ENCODE assay signal across 7 mouse cellular contexts in genomic region chr15:85810462-85810805, GRCm38 (mm10). TPM values are rescaled to one million over a fixed set of nuclear protein-coding genes. Genes with fewer than 3 reads are reported as not detected.
A peak's percentile ranks its signal among the peaks of the same experiment; 100 is the strongest.
DNase-seq lines count a peak whose midpoint lies in the region; ATAC-seq and TF ChIP-seq lines count a peak whose summit lies in the region.

No protein-coding gene starts in this region.

- H3K4me3 ChIP-seq in lung, embryonic 15.5 days, result peak overlapping the region; percentile 84
- H3K4me3 ChIP-seq in forebrain, embryonic 12.5 days (replicated peaks), result no peak overlapping the region
- peak overlapping the region; percentile 85 for H3K4me3 ChIP-seq in limb, embryonic 14.5 days (replicated peaks; ENCODE audit: low read length)
- peak overlapping the region; percentile 65 for H3K4me3 ChIP-seq in stomach, embryonic 15.5 days (replicated peaks)

- H3K27ac ChIP-seq in lung, embryonic 15.5 days, result no peak overlapping the region
- no peak overlapping the region for H3K27ac ChIP-seq in forebrain, embryonic 12.5 days
- no peak overlapping the region for H3K27ac ChIP-seq in limb, embryonic 14.5 days (replicated peaks; ENCODE audit: low read depth, low read length)
- peak overlapping the region; percentile 89; the same call in 1 of the 2 replicates for H3K27ac ChIP-seq in stomach, embryonic 15.5 days

- peaks cover 16% of the 10 kb centered on the region for H3K4me1 ChIP-seq in lung, embryonic 15.5 days
- peaks cover 16% of the 10 kb centered on the region for H3K4me1 ChIP-seq in forebrain, embryonic 12.5 days
- H3K4me1 ChIP-seq in limb, embryonic 14.5 days (ENCODE audit: control insufficient read depth, insufficient read depth, low read length), result peaks cover 10% of the 10 kb centered on the region; the same call in 1 of the 2 replicates
- peaks cover 9% of the 10 kb centered on the region for H3K4me1 ChIP-seq in stomach, embryonic 15.5 days

- no peak for TF ChIP-seq POLR2A in limb, embryonic 14.5 days (IDR thresholded peaks at IDR 0.05; ENCODE audit: borderline replicate concordance, extremely low read depth, insufficient read depth, insufficient read length)

- WGBS in lung, embryonic 15.5 days, result 63% methylated on average over 5 of the region's 5 CpGs
- WGBS in forebrain, embryonic 12.5 days, result 87% methylated on average over 5 of the region's 5 CpGs
- 79% methylated on average over 5 of the region's 5 CpGs for WGBS in limb, embryonic 14.5 days
- 74% methylated on average over 5 of the region's 5 CpGs for WGBS in stomach, embryonic 15.5 days

- no peaks in the 10 kb centered on the region for H3K9me3 ChIP-seq in lung, embryonic 15.5 days
- no peaks in the 10 kb centered on the region for H3K9me3 ChIP-seq in forebrain, embryonic 12.5 days
- H3K9me3 ChIP-seq in limb, embryonic 14.5 days (ENCODE audit: control insufficient read depth, low read length), result no peaks in the 10 kb centered on the region
- H3K9me3 ChIP-seq in stomach, embryonic 15.5 days, result no peaks in the 10 kb centered on the region

- ATAC-seq in lung, embryonic 15.5 days (ENCODE audit: borderline replicate concordance, extremely low read depth, low FRiP score, low TSS enrichment), result no peak
- ATAC-seq in forebrain, embryonic 12.5 days (ENCODE audit: low FRiP score), result no peak
- no peak for ATAC-seq in limb, embryonic 14.5 days (ENCODE audit: low FRiP score, low read depth)
- ATAC-seq in stomach, embryonic 15.5 days (ENCODE audit: insufficient read depth, low FRiP score, low read depth), result no peak

- H3K4me2 ChIP-seq in lung, embryonic 15.5 days, result peak overlapping the region; percentile 87
- H3K4me2 ChIP-seq in forebrain, embryonic 12.5 days, result peak overlapping the region; percentile 91
- peak overlapping the region; percentile 89 for H3K4me2 ChIP-seq in limb, embryonic 14.5 days (replicated peaks; ENCODE audit: low read depth, low read length, severe bottlenecking)
- H3K4me2 ChIP-seq in stomach, embryonic 15.5 days, result peak overlapping the region; percentile 69

- H3K36me3 ChIP-seq in lung, embryonic 15.5 days, result no peaks in the 10 kb centered on the region
- H3K36me3 ChIP-seq in forebrain, embryonic 12.5 days (replicated peaks), result no peaks in the 10 kb centered on the region
- H3K36me3 ChIP-seq in limb, embryonic 14.5 days (ENCODE audit: control insufficient read depth, insufficient read depth, low read length), result no peaks in the 10 kb centered on the region
- no peaks in the 10 kb centered on the region for H3K36me3 ChIP-seq in stomach, embryonic 15.5 days

- DNase-seq in lung, postnatal 10 days, result no peak
- no peak for DNase-seq in limb, embryonic 14.5 days (ENCODE audit: low spot score)
- no peak for DNase-seq in thymus, postnatal 25 days
- no peak for DNase-seq in embryo, embryonic 9.5 days (ENCODE audit: extremely low spot score)

- H3K27me3 ChIP-seq in lung, embryonic 15.5 days, result no peaks in the 10 kb centered on the region
- no peaks in the 10 kb centered on the region for H3K27me3 ChIP-seq in forebrain, embryonic 12.5 days
- no peaks in the 10 kb centered on the region for H3K27me3 ChIP-seq in limb, embryonic 14.5 days (ENCODE audit: control insufficient read depth, insufficient read depth, low read length)
- H3K27me3 ChIP-seq in stomach, embryonic 15.5 days (replicated peaks), result no peaks in the 10 kb centered on the region

- H3K9ac ChIP-seq in lung, embryonic 15.5 days, result no peak overlapping the region
- no peak overlapping the region for H3K9ac ChIP-seq in forebrain, embryonic 12.5 days
- H3K9ac ChIP-seq in limb, embryonic 14.5 days (ENCODE audit: low read depth, low read length, severe bottlenecking), result peak overlapping the region; percentile 77
- H3K9ac ChIP-seq in stomach, embryonic 15.5 days, result peak overlapping the region; percentile 67; the same call in 1 of the 2 replicates

RNA-seq across cellular contexts. Expression of gene Cdpf1, which starts 1.1 kb away (rescaled TPM):
- 35.7 and 36.3 TPM in 2 replicates for polyA plus RNA-seq in lung, embryonic 15.5 days (2015; fragmentation: Nextera tagmentation; extraction: Ambion mirVana)
- 17.9 and 18.5 TPM in 2 replicates for polyA plus RNA-seq in forebrain, embryonic 12.5 days (2016; fragmentation: Nextera tagmentation; extraction: Ambion mirVana)
- 25.0 and 36.2 TPM in 2 replicates for polyA plus RNA-seq in limb, embryonic 14.5 days (2012; rRNA removed)
- polyA plus RNA-seq in limb, embryonic 14.5 days (2014; fragmentation: Nextera tagmentation; extraction: Ambion mirVana), result 28.4 and 32.5 TPM in 2 replicates
- polyA plus RNA-seq in stomach, embryonic 15.5 days (2015; fragmentation: Nextera tagmentation; extraction: Ambion mirVana), result 41.1 and 42.7 TPM in 2 replicates

RNA-seq across cellular contexts. Expression of gene Pkdrej, which starts 11.1 kb away (rescaled TPM):
- 0.11 and 0.15 TPM in 2 replicates for polyA plus RNA-seq in lung, embryonic 15.5 days (2015; fragmentation: Nextera tagmentation; extraction: Ambion mirVana)
- polyA plus RNA-seq in forebrain, embryonic 12.5 days (2016; fragmentation: Nextera tagmentation; extraction: Ambion mirVana), result 0.10 TPM in 1 of 2 replicates, not detected in the other
- polyA plus RNA-seq in limb, embryonic 14.5 days (2012; rRNA removed), result 0.38 and 0.42 TPM in 2 replicates
- polyA plus RNA-seq in limb, embryonic 14.5 days (2014; fragmentation: Nextera tagmentation; extraction: Ambion mirVana), result 0.25 and 0.36 TPM in 2 replicates
- 0.18 and 0.21 TPM in 2 replicates for polyA plus RNA-seq in stomach, embryonic 15.5 days (2015; fragmentation: Nextera tagmentation; extraction: Ambion mirVana)

RNA-seq across cellular contexts. Expression of gene Ttc38, which starts 21.7 kb away (rescaled TPM):
- 4.8 and 6.0 TPM in 2 replicates for polyA plus RNA-seq in lung, embryonic 15.5 days (2015; fragmentation: Nextera tagmentation; extraction: Ambion mirVana)
- 2.7 and 3.0 TPM in 2 replicates for polyA plus RNA-seq in forebrain, embryonic 12.5 days (2016; fragmentation: Nextera tagmentation; extraction: Ambion mirVana)
- polyA plus RNA-seq in limb, embryonic 14.5 days (2012; rRNA removed), result 5.0 and 5.9 TPM in 2 replicates
- polyA plus RNA-seq in limb, embryonic 14.5 days (2014; fragmentation: Nextera tagmentation; extraction: Ambion mirVana), result 6.9 and 7.6 TPM in 2 replicates
- 8.3 and 9.1 TPM in 2 replicates for polyA plus RNA-seq in stomach, embryonic 15.5 days (2015; fragmentation: Nextera tagmentation; extraction: Ambion mirVana)

RNA-seq across cellular contexts. Expression of gene Gtse1, which starts 49.1 kb away (rescaled TPM):
- polyA plus RNA-seq in lung, embryonic 15.5 days (2015; fragmentation: Nextera tagmentation; extraction: Ambion mirVana), result 31.6 and 33.0 TPM in 2 replicates
- polyA plus RNA-seq in forebrain, embryonic 12.5 days (2016; fragmentation: Nextera tagmentation; extraction: Ambion mirVana), result 44.1 and 44.6 TPM in 2 replicates
- 27.2 and 29.6 TPM in 2 replicates for polyA plus RNA-seq in limb, embryonic 14.5 days (2012; rRNA removed)
- 16.7 and 20.9 TPM in 2 replicates for polyA plus RNA-seq in limb, embryonic 14.5 days (2014; fragmentation: Nextera tagmentation; extraction: Ambion mirVana)
- polyA plus RNA-seq in stomach, embryonic 15.5 days (2015; fragmentation: Nextera tagmentation; extraction: Ambion mirVana), result 23.5 and 26.3 TPM in 2 replicates

Comparison
In these comparisons a context has a peak if more than half of its experiments do, and no peak if none do; other contexts are left out.
1. H3K9ac ChIP-seq: peak in limb, embryonic 14.5 days (single experiment) and stomach, embryonic 15.5 days (single experiment); none in lung, embryonic 15.5 days (single experiment) and forebrain, embryonic 12.5 days (single experiment).
2. Peak in every context shown above with its lines, with median percentiles within 50 percentile points of each other: H3K4me2 ChIP-seq.